Mouse (Mus musculus) myocyte (in vitro differentiated cells): Measurements from ENCODE around the gene Hoxa13. TPM values are rescaled to one million over a fixed set of nuclear protein-coding genes. Genes with fewer than 3 reads are reported as not detected.

ENCODE experiments used
- H3K27me3 ChIP-seq: one replicate; pipeline ENCODE4 v1.6.1; 2011; ENCODE audit not compliant: control insufficient read depth, insufficient read depth, insufficient read length
- H3K36me3 ChIP-seq: one replicate; pipeline ENCODE4 v1.6.1; 2011; ENCODE audit not compliant: control insufficient read depth, insufficient read depth
- H3K4me2 ChIP-seq: one replicate; pipeline ENCODE4 v1.6.1; 2011; ENCODE audit warnings: low read depth, control low read depth
- H3K4me3 ChIP-seq: one replicate; pipeline ENCODE4 v1.5.1; 2011; ENCODE audit warnings: mild to moderate bottlenecking, control low read depth, moderate library complexity
- H3K79me2 ChIP-seq: one replicate; pipeline ENCODE4 v1.6.1; 2011; ENCODE audit not compliant: control insufficient read depth, insufficient read depth
- H3ac ChIP-seq: one replicate; pipeline ENCODE4 v1.6.1; 2011; ENCODE audit not compliant: control insufficient read depth, insufficient read length
- CEBPB ChIP-seq: IDR thresholded peaks from 2 replicates; pipeline ENCODE4 v1.6.1; 2011; ENCODE audit warnings: mild to moderate bottlenecking, moderate library complexity; ENCODE audit not compliant: poor library complexity, insufficient read depth, severe bottlenecking
- E2F4 ChIP-seq: IDR thresholded peaks from one replicate; pipeline ENCODE4 v1.6.1; 2011; ENCODE audit warnings: mild to moderate bottlenecking, control low read depth, moderate library complexity; ENCODE audit not compliant: insufficient read depth
- MAX ChIP-seq: IDR thresholded peaks from one replicate; pipeline ENCODE4 v1.6.1; 2011; ENCODE audit warnings: low read depth, mild to moderate bottlenecking, control low read depth
- MYOD1 ChIP-seq, 3 experiments: IDR thresholded peaks; one replicate each; pipeline ENCODE4 v1.6.1; 2011; ENCODE audit warnings: control low read depth in 2 of 3, low read depth in 2 of 3, mild to moderate bottlenecking in 2 of 3, moderate library complexity in 1 of 3; ENCODE audit not compliant: insufficient read length in 2 of 3, control insufficient read depth in 1 of 3
- MYOG ChIP-seq, 3 experiments: IDR thresholded peaks; one replicate each; pipeline ENCODE4 v1.6.1; 2011; ENCODE audit warnings: control low read depth in 2 of 3, low read depth in 2 of 3, mild to moderate bottlenecking in 2 of 3; ENCODE audit not compliant: insufficient read length in 2 of 3, control insufficient read depth in 1 of 3, insufficient read depth in 1 of 3
- POLR2A ChIP-seq: IDR thresholded peaks from one replicate; pipeline ENCODE4 v1.6.1; 2011; ENCODE audit warnings: low read depth, mild to moderate bottlenecking, control low read depth, moderate library complexity; ENCODE audit not compliant: insufficient read length
- POLR2AphosphoS2 ChIP-seq: IDR thresholded peaks from one replicate; pipeline ENCODE4 v1.6.1; 2011; ENCODE audit warnings: low read depth, control low read depth; ENCODE audit not compliant: insufficient read length
- REST ChIP-seq: IDR thresholded peaks from one replicate; pipeline ENCODE4 v1.6.1; 2011; ENCODE audit warnings: mild to moderate bottlenecking, control low read depth, moderate library complexity; ENCODE audit not compliant: insufficient read depth, insufficient read length
- SRF ChIP-seq: IDR thresholded peaks from one replicate; pipeline ENCODE4 v1.6.1; 2011; ENCODE audit warnings: low read depth; ENCODE audit not compliant: control insufficient read depth, insufficient read length
- TCF12 ChIP-seq: IDR thresholded peaks from one replicate; pipeline ENCODE4 v1.6.1; 2011; ENCODE audit warnings: mild to moderate bottlenecking, control low read depth; ENCODE audit not compliant: poor library complexity, insufficient read depth, severe bottlenecking
- TCF3 ChIP-seq: IDR thresholded peaks from one replicate; pipeline ENCODE4 v1.6.1; 2011; ENCODE audit warnings: low read depth, control low read depth; ENCODE audit not compliant: insufficient read length
- USF1 ChIP-seq: IDR thresholded peaks from one replicate; pipeline ENCODE4 v1.6.1; 2011; ENCODE audit warnings: low read depth, mild to moderate bottlenecking, control low read depth, moderate library complexity
- polyA plus RNA-seq: library from polyadenylated mRNA; unstranded; fragments of >200 nt; fragmentation: generic; extraction: Trizol; gene quantifications from one replicate; pipeline ENCODE4 v1.2.1, GENCODE M21; 2012; ENCODE audit warnings: missing spikeins

Gene Hoxa13
- polyA plus RNA-seq, 1 experiment, result 0.72 TPM

DNA sequence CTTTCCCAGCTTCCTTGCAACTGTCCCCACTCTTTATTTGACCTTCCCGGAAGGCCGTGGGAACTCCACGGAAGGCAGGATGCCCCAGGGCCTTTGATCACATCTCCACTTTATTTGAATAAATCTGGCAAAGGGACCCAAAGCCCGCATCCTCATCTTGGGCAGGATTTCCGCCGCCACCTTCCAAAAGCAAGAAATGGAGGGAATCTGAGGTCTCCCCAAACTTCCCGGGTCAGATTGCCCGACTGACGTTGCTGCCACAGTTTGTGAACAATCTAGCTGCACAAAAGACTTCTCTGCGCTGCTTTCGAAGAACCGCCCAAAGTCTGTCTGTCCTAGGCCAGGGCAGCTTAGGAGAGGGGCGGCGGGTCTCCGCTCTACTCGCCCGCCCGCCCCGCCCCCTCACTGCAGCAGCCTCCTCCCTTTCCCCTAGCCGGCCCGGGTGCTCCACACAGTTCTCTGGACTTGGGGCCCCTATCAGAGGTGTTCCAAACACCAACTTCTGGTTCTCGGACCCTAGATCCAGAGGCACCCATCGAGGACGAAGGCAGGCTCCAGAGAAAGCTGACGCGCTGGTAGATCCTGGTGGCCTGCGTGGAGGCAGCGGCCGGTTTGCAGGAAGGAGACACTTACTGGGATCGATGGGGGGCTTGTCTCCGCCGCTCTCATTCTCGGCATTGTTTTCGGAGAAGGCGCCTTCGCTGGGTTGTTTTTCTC lies 35.6 kb downstream of the Hoxa13 start:
- Histone ChIP-seq H3K4me3 (peak overlapping the region; percentile 89), H3K27me3 (no peaks in the 10 kb centered on the region), H3K4me2 (peak overlapping the region; percentile 97), H3K79me2 (peaks cover 76% of the 10 kb centered on the region), H3ac (peak overlapping the region; percentile 39), H3K36me3 (no peaks in the 10 kb centered on the region)
- TF ChIP-seq MAX (no peak), E2F4 (no peak), MYOG (IDR thresholded peaks at IDR 0.05; ENCODE audit: control insufficient read depth in 1 of 3, insufficient read depth in 1 of 3, insufficient read length in 2 of 3, low read depth in 2 of 3) (no peak), MYOD1 (IDR thresholded peaks at IDR 0.05; ENCODE audit: control insufficient read depth in 1 of 3, insufficient read length in 2 of 3, low read depth in 2 of 3) (no peak), SRF (no peak), USF1 (no peak), POLR2A (no peak), CEBPB (no peak), TCF3 (no peak), TCF12 (no peak)

GRCm38 (mm10) chr6:52223939-52224760 lies 36.5 kb downstream of the Hoxa13 start:
- Histone ChIP-seq H3K27me3 (no peaks in the 10 kb centered on the region), H3K4me2 (peak overlapping the region; percentile 97)
- TF ChIP-seq USF1 (no peak), CEBPB (no peak), E2F4 (no peak), SRF (no peak), REST (no peak), MYOD1 (IDR thresholded peaks at IDR 0.05; ENCODE audit: control insufficient read depth in 1 of 3, insufficient read length in 2 of 3, low read depth in 2 of 3) (no peak), POLR2A (no peak), MYOG (IDR thresholded peaks at IDR 0.05; ENCODE audit: control insufficient read depth in 1 of 3, insufficient read depth in 1 of 3, insufficient read length in 2 of 3, low read depth in 2 of 3) (no peak), TCF12 (no peak)

GRCm38 (mm10) chr6:52222729-52223128 lies 38.0 kb downstream of the Hoxa13 start:
- Histone ChIP-seq H3ac (peak overlapping the region; percentile 84), H3K27me3 (no peaks in the 10 kb centered on the region), H3K36me3 (no peaks in the 10 kb centered on the region), H3K4me3 (peak overlapping the region; percentile 89), H3K79me2 (peaks cover 55% of the 10 kb centered on the region), H3K4me2 (peak overlapping the region; percentile 97)
- no peak for TF ChIP-seq MAX

More at GRCm38 (mm10) chr6:52223939-52224760, 36.5 kb downstream of the Hoxa13 start:
- Histone ChIP-seq H3K36me3 (no peaks in the 10 kb centered on the region), H3ac (peak overlapping the region; percentile 39), H3K4me3 (peak overlapping the region; percentile 89), H3K79me2 (peaks cover 67% of the 10 kb centered on the region)

DNA sequence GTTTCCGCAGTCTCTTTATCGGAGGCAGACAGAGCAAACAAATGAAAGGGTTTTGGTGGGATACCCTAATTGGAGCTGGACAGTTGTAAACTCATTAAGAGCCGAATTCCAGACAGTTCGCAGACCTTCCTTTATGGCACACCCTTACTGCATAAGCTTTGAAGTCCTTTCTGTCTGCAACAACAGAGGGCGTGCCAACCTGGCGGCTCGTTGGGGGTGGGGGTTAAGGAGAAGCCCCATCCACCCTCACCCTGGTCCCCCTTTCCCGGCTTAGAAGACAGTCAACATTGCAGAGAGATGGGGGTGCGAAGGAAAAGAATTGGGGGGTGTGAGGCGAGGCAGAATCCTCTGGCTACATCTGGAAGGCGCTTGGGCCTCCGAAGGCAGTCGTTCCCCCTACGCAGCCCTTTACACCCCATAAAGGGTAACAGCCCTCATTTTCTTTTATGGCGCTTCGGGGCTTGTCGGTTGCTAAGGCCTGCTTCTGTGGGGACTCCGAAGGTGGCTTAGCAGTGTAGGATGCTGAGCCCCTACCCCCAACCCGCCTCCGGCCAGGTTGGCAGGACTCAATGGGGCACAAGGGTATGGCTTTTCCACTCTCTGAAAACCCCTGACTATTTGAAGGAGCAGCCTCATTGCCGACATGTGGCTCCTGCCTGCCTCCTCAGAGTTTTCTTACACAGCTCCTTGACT lies 38.5 kb downstream of the Hoxa13 start:
- Histone ChIP-seq H3K79me2 (peaks cover 49% of the 10 kb centered on the region), H3ac (peak overlapping the region; percentile 84), H3K36me3 (no peaks in the 10 kb centered on the region), H3K27me3 (no peaks in the 10 kb centered on the region), H3K4me3 (peak overlapping the region; percentile 89), H3K4me2 (peak overlapping the region; percentile 97)
- TF ChIP-seq POLR2AphosphoS2, result peak; percentile 28
- TF ChIP-seq POLR2A, result no peak
- TF ChIP-seq USF1, result no peak

- Histone ChIP-seq H3K4me3 (peak within 1 kb of the TSS; percentile 89), H3K4me2 (peak within 1 kb of the TSS; percentile 97), H3ac (peak within 1 kb of the TSS; percentile 84), H3K79me2 (peaks cover 44% of the 10 kb centered on the region), H3K27me3 (no peaks in the 10 kb centered on the region), H3K36me3 (no peaks in the 10 kb centered on the region)
- TF ChIP-seq MYOG (IDR thresholded peaks at IDR 0.05; ENCODE audit: control insufficient read depth in 1 of 3, insufficient read depth in 1 of 3, insufficient read length in 2 of 3, low read depth in 2 of 3) (peak; percentile 77 to 90 (median 82)), MYOD1 (IDR thresholded peaks at IDR 0.05; ENCODE audit: control insufficient read depth in 1 of 3, insufficient read length in 2 of 3, low read depth in 2 of 3) (peak in 2 of 3 experiments; percentile 82 to 89), REST (no peak), SRF (peak; percentile 37), E2F4 (no peak), POLR2A (peak; percentile 34), USF1 (no peak), TCF12 (no peak)
Observed at GRCm38 (mm10) chr6:52221337-52221992, 39.2 kb downstream of the Hoxa13 start, which contains the start of gene Hoxa7. Hoxa7 (minus strand) TSS chr6:52221854.
